Mouse (Mus musculus) ovary, postnatal 10 days (tissue): ENCODE data around the gene Nrxn1.

Experiments used
- DNase-seq: peaks from one replicate; pipeline ENCODE4 v3.0.0; 2022; ENCODE audit warnings: low spot score

Nrxn1 gene

DNA sequence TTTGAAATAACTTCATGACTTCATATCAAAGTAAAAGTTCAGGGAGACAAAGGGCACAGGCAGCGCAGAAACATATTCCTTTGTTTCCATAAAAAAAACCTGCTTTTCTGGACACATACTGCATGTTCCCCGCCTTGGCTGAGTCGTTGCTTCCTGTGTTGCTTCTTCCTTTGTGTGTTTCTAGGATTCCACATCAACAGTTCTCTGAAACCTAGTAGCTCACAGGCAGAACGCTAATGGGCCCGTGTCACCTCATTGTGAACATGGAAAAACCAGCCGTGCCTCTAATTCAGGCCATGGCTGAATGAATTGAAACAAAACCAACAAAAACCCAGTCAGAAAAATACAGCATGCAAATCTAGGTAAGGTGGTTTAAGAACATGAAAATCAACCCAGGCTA, 1013.9 kb downstream of the Nrxn1 start:
- no peak for DNase-seq

DNA sequence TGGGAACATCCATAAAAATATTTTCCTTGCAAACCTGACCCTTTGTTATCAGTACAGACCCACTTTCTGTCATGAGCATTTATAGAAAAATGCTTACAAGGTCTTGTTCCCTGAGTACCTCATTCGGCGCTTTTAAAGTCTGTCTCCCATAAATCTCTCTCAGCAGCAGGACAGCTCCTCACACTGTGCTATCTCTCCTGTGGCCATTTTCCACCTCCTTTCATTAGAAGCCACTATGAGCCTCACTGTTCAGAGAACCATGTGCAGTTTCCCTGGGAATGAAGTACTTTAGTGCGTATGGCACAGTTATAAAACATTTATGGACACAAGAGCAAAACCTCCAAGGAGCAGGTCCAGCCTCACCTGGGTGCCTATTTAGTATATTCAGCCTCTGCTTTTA, 1014.4 kb downstream of the Nrxn1 start:
- DNase-seq = no peak

DNA sequence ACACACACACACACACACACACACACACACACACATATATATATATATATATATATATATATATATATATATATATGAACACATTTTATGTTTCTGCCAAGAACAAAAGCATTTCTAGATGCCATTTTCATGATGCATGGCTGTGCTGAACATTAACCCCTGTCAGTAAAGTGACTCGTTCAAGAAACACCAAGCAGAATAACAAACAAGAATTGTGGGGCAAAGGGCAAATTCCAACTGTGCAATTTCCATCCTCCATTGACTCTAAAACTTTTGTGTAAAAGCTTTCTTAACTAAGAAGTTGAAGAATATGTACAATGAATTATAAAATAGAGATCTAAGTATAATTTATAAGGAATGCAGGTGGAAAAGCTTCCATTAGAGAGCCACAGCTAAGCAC, 1030.0 kb downstream of the Nrxn1 start:
- DNase-seq = no peak

GRCm38 (mm10) chr17:90060872-90061271, 1032.0 kb downstream of the Nrxn1 start:
- no peak for DNase-seq

DNA sequence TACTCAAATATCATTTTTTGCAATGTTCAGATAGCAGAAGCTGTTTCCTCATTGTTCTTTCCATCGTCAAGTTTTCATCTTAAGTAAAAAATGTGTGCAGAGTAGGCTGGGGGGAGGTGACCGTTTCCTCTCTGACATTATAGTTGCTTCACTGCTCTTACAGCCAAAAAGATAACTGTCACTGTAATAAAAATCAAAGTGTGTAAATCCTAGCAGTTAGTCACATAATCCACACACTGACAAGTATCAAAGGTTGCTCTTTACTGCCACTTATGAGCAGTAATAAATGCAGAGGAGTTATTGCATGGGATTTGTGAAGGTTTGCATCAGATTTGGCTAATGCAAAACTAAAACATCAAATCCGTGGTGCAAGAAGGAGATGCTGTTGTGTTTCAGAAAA, 1032.7 kb downstream of the Nrxn1 start:
- no peak for DNase-seq

DNA sequence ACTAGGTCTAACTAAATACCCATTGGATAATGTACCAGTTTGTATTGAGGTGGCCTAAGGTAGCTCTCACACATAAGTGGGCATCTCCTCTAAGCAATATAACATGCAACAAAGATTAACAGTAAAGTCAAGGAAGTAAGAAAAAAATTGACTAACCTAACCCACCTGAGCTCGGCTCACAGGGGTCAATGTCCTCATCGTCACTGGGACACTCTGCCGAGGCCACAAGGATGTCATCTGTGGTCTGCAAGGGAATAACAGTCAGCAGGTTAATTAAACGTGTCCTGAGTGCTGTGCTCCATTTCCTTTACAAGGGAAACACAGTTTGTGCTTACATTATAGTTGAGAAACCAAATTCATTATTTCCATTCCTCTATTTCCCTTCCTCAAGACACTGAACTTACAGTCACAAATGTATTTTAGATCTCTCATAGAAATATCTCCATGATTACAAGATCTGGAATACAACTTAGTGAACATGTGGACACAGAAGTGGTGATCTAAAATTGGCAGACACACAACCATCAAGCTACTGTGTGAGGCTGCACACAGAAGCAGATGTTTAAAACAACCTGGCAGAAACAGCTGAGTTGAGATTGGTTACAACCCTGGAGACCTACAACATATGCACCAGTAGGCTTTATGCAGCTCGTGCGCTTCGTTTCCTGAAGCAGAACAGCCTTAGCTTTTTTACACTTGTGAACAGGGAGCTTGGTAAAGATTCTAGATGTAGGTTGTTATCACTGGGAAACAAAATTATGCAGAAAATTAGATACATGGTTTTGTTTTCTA, 1033.4 kb downstream of the Nrxn1 start:
- no peak for DNase-seq

DNA sequence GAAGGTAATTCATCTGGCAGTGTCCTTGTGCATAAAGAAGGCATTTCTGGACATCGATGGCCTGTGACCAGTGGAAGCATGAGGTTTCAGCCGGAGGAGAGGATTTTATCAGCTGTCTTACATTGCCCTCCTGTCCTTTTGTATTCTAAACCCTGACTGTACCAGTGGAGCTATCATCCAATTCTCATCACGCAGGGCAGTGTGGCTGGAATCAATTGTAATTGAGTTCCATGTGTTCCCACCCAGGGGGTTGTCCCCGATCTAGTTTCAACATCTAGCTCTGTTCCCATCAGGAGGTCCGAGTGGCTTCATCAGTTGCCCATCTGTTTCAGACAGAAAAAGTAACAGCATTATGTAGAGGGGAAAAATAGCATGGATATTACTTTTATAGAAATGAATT, 1038.6 kb downstream of the Nrxn1 start:
- no peak for DNase-seq

DNA sequence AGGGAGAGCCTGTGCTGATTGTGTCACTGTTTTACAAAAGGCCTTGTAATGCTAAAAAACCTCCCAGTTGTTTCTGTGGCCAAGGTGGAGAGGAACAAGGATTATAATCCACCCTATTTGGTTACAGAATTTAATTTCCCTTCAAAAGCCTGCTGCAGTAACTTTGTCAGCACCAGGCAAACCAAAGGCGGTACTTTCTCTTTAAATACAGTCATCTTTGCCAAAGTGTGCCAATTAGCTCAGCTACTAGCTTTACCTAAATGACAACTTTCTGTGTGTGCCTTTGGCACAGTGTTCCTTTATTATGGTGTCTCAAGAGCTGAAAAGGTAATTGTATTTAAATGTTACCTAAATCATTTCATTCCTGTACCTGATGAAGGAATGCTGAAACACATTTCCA, 1053.6 kb downstream of the Nrxn1 start:
- no peak for DNase-seq

GRCm38 (mm10) chr17:90032416-90032815, 1060.5 kb downstream of the Nrxn1 start:
- no peak for DNase-seq

DNA sequence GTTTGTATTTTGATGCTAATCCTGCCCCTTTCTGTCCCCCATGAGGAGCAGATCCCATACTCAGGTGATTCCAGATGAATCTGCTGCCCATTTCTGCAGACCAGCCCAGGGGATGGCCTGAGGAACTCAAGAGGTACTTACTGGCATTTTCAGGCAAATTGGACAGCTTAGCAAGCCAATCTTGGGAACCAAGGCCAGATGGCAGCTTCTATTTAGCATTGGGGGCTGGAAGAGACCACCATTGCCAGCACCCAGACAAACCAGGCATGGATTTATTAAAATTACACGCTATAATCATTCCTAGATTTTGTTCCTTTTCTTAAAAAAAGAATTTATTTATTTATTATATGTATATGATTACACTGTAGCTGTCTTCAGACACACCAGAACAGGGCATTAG, 1076.2 kb downstream of the Nrxn1 start:
- no peak for DNase-seq

GRCm38 (mm10) chr17:90011761-90012160, 1081.1 kb downstream of the Nrxn1 start:
- DNase-seq = no peak

DNA sequence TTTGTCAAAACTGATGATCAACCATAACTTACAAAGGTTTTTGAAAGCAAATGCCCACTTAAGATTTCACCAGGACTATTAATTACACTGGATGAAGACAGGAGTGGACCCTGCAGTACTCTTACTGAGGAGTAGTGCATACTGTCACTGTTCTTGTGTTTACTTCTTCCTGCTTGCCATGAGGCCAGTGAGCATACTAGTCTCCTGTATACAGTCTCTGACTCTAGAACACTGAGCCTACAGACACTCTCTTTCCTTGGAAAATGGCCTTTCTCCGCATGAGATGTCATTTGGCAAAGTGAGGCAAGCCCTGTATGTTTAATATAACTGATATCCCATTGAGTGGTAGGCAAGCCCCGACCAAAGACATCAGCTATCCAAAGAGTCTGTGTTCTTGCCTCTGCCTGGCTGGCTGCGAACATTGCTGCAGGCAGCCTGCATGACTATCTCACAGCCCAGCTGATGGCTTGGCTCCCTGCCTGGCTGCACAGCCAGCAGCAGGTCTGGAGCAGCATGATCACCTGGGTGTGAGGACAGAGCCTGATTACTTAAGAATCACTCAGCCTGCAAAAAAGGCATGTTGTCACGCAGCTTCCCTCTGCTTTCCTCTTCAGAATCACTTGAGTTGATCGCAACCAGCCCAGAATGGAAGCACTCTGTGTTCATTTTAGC, 1085.3 kb downstream of the Nrxn1 start:
- no peak for DNase-seq

- no peak for DNase-seq
These were observed 1102.2 kb downstream of the Nrxn1 start for GRCm38 (mm10) chr17:89990651-89991050.
